Comparison of ENCODE assay signal across 15 mouse cellular contexts in genomic region chr12:86276895-86277294, GRCm38 (mm10). TPM values are rescaled to one million over a fixed set of nuclear protein-coding genes. Genes with fewer than 3 reads are reported as not detected.
DNase-seq lines count a peak whose midpoint lies in the region; ATAC-seq and TF ChIP-seq lines count a peak whose summit lies in the region.
"Had no signal": no experiment of that assay in that cellular context is flagged by ENCODE, and none has a peak within 500 bp of the region (broad histone marks: within the 10 kb centered on the region; RNA-seq: fewer than 3 reads in every experiment).

No protein-coding gene starts in this region.

- no peaks in the 10 kb centered on the region for H3K27me3 ChIP-seq in hindbrain, embryonic 12.5 days
- no peaks in the 10 kb centered on the region for H3K27me3 ChIP-seq in hindbrain, embryonic 13.5 days
- H3K27me3 ChIP-seq: embryonic facial prominence, embryonic 13.5 days; heart, embryonic 13.5 days had no signal

- H3K9ac ChIP-seq in hindbrain, embryonic 12.5 days, result no peak overlapping the region
- H3K9ac ChIP-seq in hindbrain, embryonic 13.5 days, result no peak overlapping the region
- H3K9ac ChIP-seq: embryonic facial prominence, embryonic 13.5 days; heart, embryonic 13.5 days had no signal

- H3K4me3 ChIP-seq in hindbrain, embryonic 12.5 days, result no peak overlapping the region
- H3K4me3 ChIP-seq in hindbrain, embryonic 13.5 days, result no peak overlapping the region
- H3K4me3 ChIP-seq in gastrocnemius, adult 2 months, result no peak overlapping the region
- H3K4me3 ChIP-seq: embryonic facial prominence, embryonic 13.5 days; heart, embryonic 13.5 days had no signal

- 52% methylated on average over 5 of the region's 5 CpGs for WGBS in hindbrain, embryonic 12.5 days
- WGBS in hindbrain, embryonic 13.5 days, result 45% methylated on average over 5 of the region's 5 CpGs

- peak; percentile 26; the same call in 1 of the 2 replicates for ATAC-seq in hindbrain, embryonic 12.5 days (ENCODE audit: low FRiP score)
- no peak; the same call in 1 of the 2 replicates for ATAC-seq in hindbrain, embryonic 13.5 days (ENCODE audit: low FRiP score)

- no peak overlapping the region for H3K4me2 ChIP-seq in hindbrain, embryonic 12.5 days (replicated peaks)
- H3K4me2 ChIP-seq in hindbrain, embryonic 13.5 days, result no peak overlapping the region
- H3K4me2 ChIP-seq: embryonic facial prominence, embryonic 13.5 days; heart, embryonic 13.5 days had no signal

- peaks cover 3% of the 10 kb centered on the region; the same call in 1 of the 2 replicates for H3K4me1 ChIP-seq in hindbrain, embryonic 12.5 days
- H3K4me1 ChIP-seq in hindbrain, embryonic 13.5 days (replicated peaks), result peaks cover 17% of the 10 kb centered on the region
- H3K4me1 ChIP-seq: embryonic facial prominence, embryonic 13.5 days had no signal

- peaks cover 7% of the 10 kb centered on the region for H3K36me3 ChIP-seq in hindbrain, embryonic 12.5 days
- peaks cover 21% of the 10 kb centered on the region for H3K36me3 ChIP-seq in hindbrain, embryonic 13.5 days

- H3K9me3 ChIP-seq in hindbrain, embryonic 12.5 days (replicated peaks), result no peaks in the 10 kb centered on the region
- H3K9me3 ChIP-seq in hindbrain, embryonic 13.5 days, result no peaks in the 10 kb centered on the region
- H3K9me3 ChIP-seq: embryonic facial prominence, embryonic 13.5 days; G1E; heart, embryonic 13.5 days had no signal

- no peak overlapping the region; the same call in 1 of the 2 replicates for H3K27ac ChIP-seq in hindbrain, embryonic 12.5 days
- no peak overlapping the region for H3K27ac ChIP-seq in hindbrain, embryonic 13.5 days
- H3K27ac ChIP-seq in gastrocnemius, adult 2 months, result no peak overlapping the region
- H3K27ac ChIP-seq: embryonic facial prominence, embryonic 13.5 days; heart, embryonic 13.5 days had no signal

- TF ChIP-seq CTCF in gastrocnemius, adult 2 months (IDR thresholded peaks at IDR 0.05), result no peak

- peak; percentile 49 for DNase-seq in brain, adult 2 months (ENCODE audit: low read depth, low spot score)
- peak; percentile 20 for DNase-seq in brain, embryonic 18.5 days (ENCODE audit: low read depth, low spot score)
- DNase-seq in layer of hippocampus, adult 18-20 months (ENCODE audit: low spot score in 2 of 2), result peak; percentile 22 to 60
- DNase-seq in spleen, adult 12 weeks (ENCODE audit: low spot score), result no peak
- no peak for DNase-seq in gastrocnemius, adult 2 months
- DNase-seq: cerebellum, adult 2 months; gastrocnemius, postnatal 36 days; lung, adult 18-20 months; lung, postnatal 4 days; midbrain, embryonic 14.5 days had no signal

- intact Hi-C loops in gastrocnemius, adult 2 months (cut with DNase I), result no loop called here

RNA-seq across cellular contexts. Expression of gene Gpatch2l, which starts 35.2 kb away (rescaled TPM):
- 23.5 and 24.6 TPM in 2 replicates for polyA plus RNA-seq in hindbrain, embryonic 12.5 days (2016; fragmentation: Nextera tagmentation; extraction: Ambion mirVana)
- 26.2 and 27.6 TPM in 2 replicates for polyA plus RNA-seq in hindbrain, embryonic 13.5 days (2015; fragmentation: Nextera tagmentation; extraction: Ambion mirVana)
- 10 to 100 TPM; 28.4 to 32.9 TPM for total RNA-seq in layer of hippocampus, adult 18-20 months (2021)
- total RNA-seq in gastrocnemius, adult 2 months (2021), result 10 to 100 TPM; 12.1 to 12.6 TPM

Comparison
In these comparisons a context has a peak if more than half of its experiments do, and no peak if none do; other contexts are left out.
1. DNase-seq: peak in brain, adult 2 months (single experiment), brain, embryonic 18.5 days (single experiment) and layer of hippocampus, adult 18-20 months (2 of 2); none in spleen, adult 12 weeks (single experiment) and gastrocnemius, adult 2 months (single experiment).